Mouse (Mus musculus) brain, embryonic 14.5 days (tissue): ENCODE measurements around the gene Mov10. TPM values are rescaled to one million over a fixed set of nuclear protein-coding genes. Genes with fewer than 3 reads are reported as not detected.
A peak's percentile ranks its signal among the peaks of the same experiment; 100 is the strongest.

Source experiments
- DNase-seq: peaks from one replicate; pipeline ENCODE4 v3.0.0-alpha.2; 2011; ENCODE audit warnings: low read depth
- CTCF ChIP-seq: fragments of 200-500 bp; IDR thresholded peaks from 2 replicates; pipeline ENCODE4 v1.5.1; 2012; ENCODE audit warnings: inconsistent platforms, mild to moderate bottlenecking, moderate library complexity, borderline replicate concordance; ENCODE audit not compliant: insufficient read depth, insufficient read length; ENCODE audit errors: extremely low read depth
- POLR2A ChIP-seq: fragments of 200-500 bp; IDR thresholded peaks from 2 replicates; pipeline ENCODE4 v1.6.1; 2012; ENCODE audit warnings: mild to moderate bottlenecking, inconsistent platforms, borderline replicate concordance; ENCODE audit not compliant: poor library complexity, insufficient read depth, insufficient read length, severe bottlenecking; ENCODE audit errors: extremely low read depth
- polyA plus RNA-seq: library from polyadenylated mRNA; depleted of rRNA; stranded (reverse); fragments of >200 nt; gene quantifications from 2 replicates; pipeline ENCODE4 v1.2.3, GENCODE M21; 2012

Gene Mov10
- polyA plus RNA-seq, 1 experiment: 8.6 TPM

GRCm38 (mm10) chr3:104788075-104788474 is 30.3 kb downstream of the Mov10 start, which contains the start of gene Rhoc:
Gene Rhoc (plus strand): TSS chr3:104788375.
- no peak for DNase-seq
- TF ChIP-seq CTCF: no peak
- no peak for TF ChIP-seq POLR2A

GRCm38 (mm10) chr3:104785284-104785683 is 33.1 kb downstream of the Mov10 start:
- no peak for TF ChIP-seq CTCF
- TF ChIP-seq POLR2A: no peak
- DNase-seq: no peak

- no peak for TF ChIP-seq CTCF
- TF ChIP-seq POLR2A: no peak
These were observed 34.3 kb downstream of the Mov10 start for GRCm38 (mm10) chr3:104783971-104784500.

GRCm38 (mm10) chr3:104782061-104782681 is 36.2 kb downstream of the Mov10 start:
- no peak for DNase-seq
- TF ChIP-seq POLR2A: no peak
- no peak for TF ChIP-seq CTCF

More at GRCm38 (mm10) chr3:104783971-104784500, 34.3 kb downstream of the Mov10 start:
- DNase-seq: no peak

GRCm38 (mm10) chr3:104781471-104781903 is 36.9 kb downstream of the Mov10 start, which contains the start of gene Fam19a3:
Gene Fam19a3 (minus strand): TSS chr3:104781840.
- no peak for TF ChIP-seq CTCF
- no peak for TF ChIP-seq POLR2A
- no peak for DNase-seq

GRCm38 (mm10) chr3:104780561-104781420 is 37.6 kb downstream of the Mov10 start, which contains the start of gene Ppm1j:
Gene Ppm1j (plus strand): TSS chr3:104781056.
- peak; percentile 39 for DNase-seq
- TF ChIP-seq POLR2A: no peak
- TF ChIP-seq CTCF: no peak

- TF ChIP-seq POLR2A: no peak
- peak; percentile 98 for TF ChIP-seq CTCF
- peak; percentile 86 for DNase-seq
These were observed 38.4 kb downstream of the Mov10 start for GRCm38 (mm10) chr3:104779949-104780348.

GRCm38 (mm10) chr3:104777342-104777741 is 41.0 kb downstream of the Mov10 start:
- TF ChIP-seq CTCF: peak; percentile 65
- TF ChIP-seq POLR2A: no peak
- DNase-seq: peak; percentile 81

GRCm38 (mm10) chr3:104773301-104773700 is 45.1 kb downstream of the Mov10 start:
- TF ChIP-seq CTCF (no peak), POLR2A (no peak)

GRCm38 (mm10) chr3:104771460-104771859 is 46.9 kb downstream of the Mov10 start:
- no peak for DNase-seq
- TF ChIP-seq POLR2A: no peak
- no peak for TF ChIP-seq CTCF

More at GRCm38 (mm10) chr3:104773301-104773700, 45.1 kb downstream of the Mov10 start:
- no peak for DNase-seq

- no peak for DNase-seq
These were observed 47.4 kb downstream of the Mov10 start for GRCm38 (mm10) chr3:104770918-104771317.

More at GRCm38 (mm10) chr3:104770918-104771317, 47.4 kb downstream of the Mov10 start:
- TF ChIP-seq POLR2A: no peak
